Mouse (Mus musculus) limb, embryonic 14.5 days (tissue): ENCODE results near the gene Scn1b. TPM values are rescaled to one million over a fixed set of nuclear protein-coding genes. Genes with fewer than 3 reads are reported as not detected.

Source experiments
- ATAC-seq: fragments of 200-750 bp; cut with Nextera tagmentation; 2 replicates; pipeline ENCODE4 v1.8.0; 2017; ENCODE audit warnings: low read depth, moderate number of reproducible peaks, moderate TSS enrichment; ENCODE audit not compliant: low FRiP score
- DNase-seq: peaks from one replicate; pipeline ENCODE4 v3.0.0-alpha.2; 2015; ENCODE audit warnings: low spot score
- H3K27ac ChIP-seq: fragments of 300-500 bp; sonication (generic); replicated peaks from 2 replicates; pipeline ENCODE4 v1.5.1; 2014; ENCODE audit warnings: low read depth, mild to moderate bottlenecking, low read length, moderate library complexity, mixed read lengths
- H3K27me3 ChIP-seq: fragments of 300-500 bp; sonication (generic); 2 replicates; pipeline ENCODE4 v1.6.1; 2014; ENCODE audit warnings: low read length, mixed read lengths; ENCODE audit not compliant: control insufficient read depth, insufficient read depth
- H3K36me3 ChIP-seq: fragments of 300-500 bp; sonication (generic); 2 replicates; pipeline ENCODE4 v1.6.1; 2014; ENCODE audit warnings: mild to moderate bottlenecking, low read length, moderate library complexity, mixed read lengths; ENCODE audit not compliant: control insufficient read depth, insufficient read depth
- H3K4me1 ChIP-seq: fragments of 300-500 bp; sonication (generic); 2 replicates; pipeline ENCODE4 v1.6.1; 2014; ENCODE audit warnings: antibody characterized with exemption, low read length, mixed read lengths; ENCODE audit not compliant: control insufficient read depth, insufficient read depth
- H3K4me2 ChIP-seq: fragments of 300-500 bp; sonication (generic); replicated peaks from 2 replicates; pipeline ENCODE4 v1.6.1; 2014; ENCODE audit warnings: low read depth, mild to moderate bottlenecking, low read length, moderate library complexity; ENCODE audit not compliant: severe bottlenecking
- H3K4me3 ChIP-seq: fragments of 300-500 bp; sonication (generic); replicated peaks from 2 replicates; pipeline ENCODE4 v1.5.1; 2014; ENCODE audit warnings: low read length
- H3K9ac ChIP-seq: fragments of 300-500 bp; sonication (generic); 2 replicates; pipeline ENCODE4 v1.6.1; 2014; ENCODE audit warnings: mild to moderate bottlenecking, low read depth, low read length, moderate library complexity; ENCODE audit not compliant: severe bottlenecking
- H3K9me3 ChIP-seq: fragments of 300-500 bp; sonication (generic); 2 replicates; pipeline ENCODE4 v1.6.1; 2016; ENCODE audit warnings: low read length; ENCODE audit not compliant: control insufficient read depth
- POLR2A ChIP-seq: fragments of 200-500 bp; IDR thresholded peaks from 2 replicates; pipeline ENCODE4 v1.8.0; 2012; ENCODE audit warnings: inconsistent platforms, mild to moderate bottlenecking, moderate library complexity, borderline replicate concordance; ENCODE audit not compliant: insufficient read depth, insufficient read length; ENCODE audit errors: extremely low read depth
- WGBS: fragments of 180-500 bp; shearing (Covaris S2); extraction: QIAGEN DNeasy Blood & Tissue Kit; methylation state at CpG from one replicate; pipeline ENCODE4 v1.1.7; 2014; 5-methylcytosine and 5-hydroxymethylcytosine counted together
- polyA plus RNA-seq, 2 experiments: library from polyadenylated mRNA; depleted of rRNA in 1 of 2; stranded (reverse) in 1 of 2; unstranded in 1 of 2; fragments of >200 nt; fragmentation: Nextera tagmentation in 1 of 2; extraction: Ambion mirVana in 1 of 2; gene quantifications; 2 replicates each; pipeline versions ENCODE4 v1.2.1 to v1.2.3; 2012 to 2014

Gene Scn1b
- polyA plus RNA-seq, 2 experiments = 6.5 to 15.0 TPM

- 59% methylated on average over 8 of the region's 8 CpGs for WGBS
- Histone ChIP-seq H3K4me3 (no peak overlapping the region), H3K36me3 (no peaks in the 10 kb centered on the region), H3K4me1 (no peaks in the 10 kb centered on the region), H3K4me2 (no peak overlapping the region), H3K27ac (no peak overlapping the region), H3K9ac (no peak overlapping the region), H3K9me3 (no peaks in the 10 kb centered on the region), H3K27me3 (no peaks in the 10 kb centered on the region)
- no peak for DNase-seq
- no peak for TF ChIP-seq POLR2A
- ATAC-seq = no peak
These were observed 41.6 kb upstream of the Scn1b start for GRCm38 (mm10) chr7:31168412-31168811.

GRCm38 (mm10) chr7:31164748-31165147 is 37.9 kb upstream of the Scn1b start:
- ATAC-seq = no peak

GRCm38 (mm10) chr7:31163666-31164577 is 37.1 kb upstream of the Scn1b start:
- no peak overlapping the region for H3K4me2 ChIP-seq
- H3K27me3 ChIP-seq = no peaks in the 10 kb centered on the region
- WGBS = 62% methylated on average over 3 of the region's 3 CpGs
- H3K9ac ChIP-seq = no peak overlapping the region
- H3K36me3 ChIP-seq = no peaks in the 10 kb centered on the region
- H3K9me3 ChIP-seq = no peaks in the 10 kb centered on the region
- H3K27ac ChIP-seq = no peak overlapping the region
- ATAC-seq = no peak
- DNase-seq = no peak
- no peak for TF ChIP-seq POLR2A
- H3K4me1 ChIP-seq = no peaks in the 10 kb centered on the region
- H3K4me3 ChIP-seq = no peak overlapping the region

More at GRCm38 (mm10) chr7:31164748-31165147, 37.9 kb upstream of the Scn1b start:
- Histone ChIP-seq H3K27ac (no peak overlapping the region), H3K27me3 (no peaks in the 10 kb centered on the region), H3K4me1 (no peaks in the 10 kb centered on the region), H3K4me2 (no peak overlapping the region), H3K36me3 (no peaks in the 10 kb centered on the region), H3K9me3 (no peaks in the 10 kb centered on the region), H3K9ac (no peak overlapping the region), H3K4me3 (no peak overlapping the region)
- DNase-seq = no peak
- no peak for TF ChIP-seq POLR2A
- 38% methylated on average over 1 of the region's 1 CpGs for WGBS

GRCm38 (mm10) chr7:31162324-31162723 is 35.5 kb upstream of the Scn1b start:
- H3K4me3 ChIP-seq = no peak overlapping the region
- 68% methylated on average over 11 of the region's 11 CpGs for WGBS
- no peaks in the 10 kb centered on the region for H3K4me1 ChIP-seq
- no peak overlapping the region for H3K4me2 ChIP-seq
- H3K27me3 ChIP-seq = no peaks in the 10 kb centered on the region
- H3K27ac ChIP-seq = no peak overlapping the region
- no peaks in the 10 kb centered on the region for H3K36me3 ChIP-seq
- DNase-seq = no peak
- TF ChIP-seq POLR2A = no peak
- H3K9me3 ChIP-seq = no peaks in the 10 kb centered on the region
- H3K9ac ChIP-seq = no peak overlapping the region
- no peak for ATAC-seq

GRCm38 (mm10) chr7:31161831-31162230 is 35.0 kb upstream of the Scn1b start:
- Histone ChIP-seq H3K4me3 (no peak overlapping the region), H3K36me3 (no peaks in the 10 kb centered on the region), H3K27ac (no peak overlapping the region), H3K27me3 (no peaks in the 10 kb centered on the region), H3K9me3 (no peaks in the 10 kb centered on the region), H3K4me1 (no peaks in the 10 kb centered on the region), H3K9ac (no peak overlapping the region), H3K4me2 (no peak overlapping the region)
- TF ChIP-seq POLR2A = no peak
- 60% methylated on average over 3 of the region's 3 CpGs for WGBS
- DNase-seq (no peak), ATAC-seq (no peak)
